Mouse (Mus musculus) stomach, postnatal 0 days (tissue): ENCODE measurements at regions not wholly inside any gene's neighbourhood (a gene's known extent, or its start where the extent isn't known, plus 50 kb on each side); places are given as distances from the start of the nearest gene placed in this dataset.

Experiments used
- CTCF ChIP-seq: IDR thresholded peaks from 2 replicates; pipeline ENCODE4 v1.5.1; 2016; ENCODE audit warnings: antibody characterized with exemption, low read depth, mild to moderate bottlenecking, moderate library complexity
- EP300 ChIP-seq: optimal IDR thresholded peaks from 2 replicates; pipeline ENCODE3; 2016; ENCODE audit warnings: antibody characterized with exemption

DNA sequence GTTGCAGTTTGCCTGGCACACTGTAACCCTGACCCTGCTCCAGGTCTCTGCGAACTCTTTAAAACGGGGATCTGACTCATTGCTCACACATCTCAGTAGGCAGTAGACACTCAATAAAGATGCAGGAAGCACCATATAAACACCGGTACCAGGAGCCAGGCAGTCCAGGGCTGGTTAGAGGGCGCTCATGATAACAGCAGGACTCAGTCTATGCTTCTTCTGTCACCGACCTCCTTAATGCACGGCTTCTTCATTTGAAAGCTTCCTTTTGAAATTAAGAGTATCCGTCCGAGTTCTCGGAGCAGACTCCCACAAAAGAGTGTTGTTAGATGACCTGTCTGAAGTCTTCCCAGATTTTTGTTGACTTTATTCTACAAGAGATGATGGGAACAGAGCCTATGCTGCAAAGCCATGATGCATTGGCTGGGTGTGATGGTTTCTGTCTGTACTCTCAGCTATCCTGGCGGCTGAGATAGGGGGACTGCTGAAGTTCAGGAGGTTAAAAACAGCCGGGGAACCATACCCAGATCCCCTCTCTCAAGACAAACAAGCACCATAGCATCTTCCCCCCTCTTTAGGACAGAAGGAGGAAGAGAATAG lies 62.5 kb upstream of the E2f3 start:
- no peak for TF ChIP-seq CTCF
- no peak for TF ChIP-seq EP300
